ENCODE assay signal across 9 mouse cellular contexts in the genomic region with DNA sequence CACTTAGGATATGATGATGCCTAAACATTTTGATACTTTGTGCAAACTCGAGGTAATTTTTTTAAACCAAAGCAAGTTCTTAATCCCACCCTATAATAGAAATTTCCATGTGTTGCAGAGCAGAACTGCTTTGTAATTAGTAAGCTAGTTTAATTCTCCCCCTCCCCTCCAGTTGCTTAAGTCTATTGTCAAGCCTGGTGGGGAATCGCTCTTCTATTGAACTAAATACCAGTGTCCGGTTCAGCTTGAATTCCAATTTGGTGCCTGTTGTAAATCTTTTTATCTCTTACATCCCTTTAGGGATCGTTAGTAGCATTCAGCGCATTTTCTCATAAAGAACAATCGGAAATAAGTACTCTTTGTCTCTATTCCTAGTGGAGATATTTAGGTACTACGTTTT. TPM values are rescaled to one million over a fixed set of nuclear protein-coding genes. Genes with fewer than 3 reads are reported as not detected.
A peak's percentile ranks its signal among the peaks of the same experiment; 100 is the strongest.
DNase-seq lines count a peak whose midpoint lies in the region; ATAC-seq and TF ChIP-seq lines count a peak whose summit lies in the region.
"Had no signal": no experiment of that assay in that cellular context is flagged by ENCODE, and none has a peak within 500 bp of the region (broad histone marks: within the 10 kb centered on the region; RNA-seq: fewer than 3 reads in every experiment).

No protein-coding gene starts in this region.

- H3K9me3 ChIP-seq in heart, embryonic 14.5 days (ENCODE audit: control insufficient read depth, low read length), result no peaks in the 10 kb centered on the region
- no peaks in the 10 kb centered on the region for H3K9me3 ChIP-seq in hindbrain, embryonic 14.5 days (ENCODE audit: control insufficient read depth, low read length)
- H3K9me3 ChIP-seq in midbrain, embryonic 13.5 days, result no peaks in the 10 kb centered on the region

- DNase-seq in heart, postnatal 4 days, result no peak
- peak; percentile 61 for DNase-seq in R1 (ENCODE audit: low read depth, low spot score)
- no peak for DNase-seq in hindbrain, embryonic 14.5 days (ENCODE audit: low spot score)
- no peak for DNase-seq in thymus, postnatal 25 days
- no peak for DNase-seq in left cerebral cortex, adult 8-10 months (ENCODE audit: low spot score in 2 of 2)
- no peak for DNase-seq in lung, adult 2 months
- DNase-seq: cerebellum, postnatal 14 days had no signal

- no peak for TF ChIP-seq POLR2A in lung, adult 2 months (IDR thresholded peaks at IDR 0.05; ENCODE audit: borderline replicate concordance, extremely low read depth, low read depth, low read length)

- no peak for ATAC-seq in heart, embryonic 14.5 days (ENCODE audit: insufficient number of reproducible peaks, insufficient read depth, low FRiP score, low read depth)
- no peak for ATAC-seq in hindbrain, embryonic 14.5 days (ENCODE audit: low FRiP score)
- ATAC-seq in midbrain, embryonic 13.5 days, result no peak

- peaks cover 8% of the 10 kb centered on the region for H3K36me3 ChIP-seq in heart, embryonic 14.5 days (ENCODE audit: control insufficient read depth, insufficient read depth, low read length)
- 0 out of 2 replicates have a peak, but pooled peaks cover 9% of the 10 kb centered on the region for H3K36me3 ChIP-seq in hindbrain, embryonic 14.5 days (replicated peaks; ENCODE audit: control insufficient read depth, insufficient read depth)
- peaks cover 2% of the 10 kb centered on the region; the same call in 1 of the 2 replicates for H3K36me3 ChIP-seq in midbrain, embryonic 13.5 days

- peak overlapping the region; percentile 93 for H3K4me2 ChIP-seq in heart, embryonic 14.5 days (ENCODE audit: low read length)
- peak overlapping the region; percentile 58 for H3K4me2 ChIP-seq in hindbrain, embryonic 14.5 days (replicated peaks)
- peak overlapping the region; percentile 82 for H3K4me2 ChIP-seq in midbrain, embryonic 13.5 days (replicated peaks)

- H3K4me1 ChIP-seq in heart, embryonic 14.5 days (ENCODE audit: control insufficient read depth in 2 of 2, insufficient read depth in 2 of 2, low read length in 2 of 2), result peaks cover 2 to 12% of the 10 kb centered on the region in 2 experiments; a peak in 3 of 4 replicates
- peaks cover 13% of the 10 kb centered on the region for H3K4me1 ChIP-seq in hindbrain, embryonic 14.5 days (replicated peaks; ENCODE audit: control insufficient read depth, insufficient read depth, low read length)
- peaks cover 19% of the 10 kb centered on the region for H3K4me1 ChIP-seq in midbrain, embryonic 13.5 days (replicated peaks)
- peaks cover 2% of the 10 kb centered on the region; the same call in 1 of the 2 replicates for H3K4me1 ChIP-seq in lung, adult 2 months (ENCODE audit: control insufficient read depth, insufficient read depth, low read length)

- peak overlapping the region in 1 of 2 experiments; percentile 83; a peak in 2 of 4 replicates for H3K4me3 ChIP-seq in heart, embryonic 14.5 days (ENCODE audit: control insufficient read depth in 1 of 2, insufficient read depth in 1 of 2, low read depth in 1 of 2, low read length in 2 of 2)
- H3K4me3 ChIP-seq in hindbrain, embryonic 14.5 days (replicated peaks; ENCODE audit: low read length), result peak overlapping the region; percentile 53
- peak overlapping the region; percentile 83 for H3K4me3 ChIP-seq in midbrain, embryonic 13.5 days (replicated peaks)
- no peak overlapping the region for H3K4me3 ChIP-seq in lung, adult 2 months (replicated peaks; ENCODE audit: extremely low read depth, low read depth, low read length)

- peak overlapping the region; percentile 94; the same call in 1 of the 2 replicates for H3K9ac ChIP-seq in heart, embryonic 14.5 days (ENCODE audit: low read length)
- H3K9ac ChIP-seq in hindbrain, embryonic 14.5 days, result peak overlapping the region; percentile 7; the same call in 1 of the 2 replicates
- no peak overlapping the region; the same call in 1 of the 2 replicates for H3K9ac ChIP-seq in midbrain, embryonic 13.5 days (replicated peaks)

- H3K27ac ChIP-seq in heart, embryonic 14.5 days (replicated peaks in 1 of 2; ENCODE audit: control insufficient read depth in 1 of 2, insufficient read depth in 1 of 2, low read depth in 2 of 2, low read length in 2 of 2), result no peak overlapping the region
- H3K27ac ChIP-seq in hindbrain, embryonic 14.5 days, result no peak overlapping the region
- H3K27ac ChIP-seq in midbrain, embryonic 13.5 days, result no peak overlapping the region

- H3K27me3 ChIP-seq in heart, embryonic 14.5 days (ENCODE audit: control insufficient read depth, insufficient read depth, low read length), result no peaks in the 10 kb centered on the region
- H3K27me3 ChIP-seq in hindbrain, embryonic 14.5 days (ENCODE audit: control insufficient read depth, insufficient read depth, low read length), result no peaks in the 10 kb centered on the region
- H3K27me3 ChIP-seq in midbrain, embryonic 13.5 days, result no peaks in the 10 kb centered on the region

- WGBS in heart, embryonic 14.5 days, result 55% methylated on average over 7 of the region's 7 CpGs
- 7% methylated on average over 7 of the region's 7 CpGs for WGBS in hindbrain, embryonic 14.5 days
- 6% methylated on average over 7 of the region's 7 CpGs for WGBS in midbrain, embryonic 13.5 days
- WGBS in lung, adult 2 months, result 60% methylated on average over 7 of the region's 7 CpGs

- no peak for TF ChIP-seq CTCF in lung, adult 2 months (IDR thresholded peaks at IDR 0.05; ENCODE audit: insufficient read depth, low read length)

RNA-seq across cellular contexts. Expression of a gene that starts 1.9 kb away (rescaled TPM):
- 82.2 and 83.9 TPM in 2 replicates for polyA plus RNA-seq in heart, embryonic 14.5 days (2014; fragmentation: Nextera tagmentation; extraction: Ambion mirVana)
- total RNA-seq in heart, postnatal 4 days (2021), result 100 to 1,000 TPM; 129 to 131 TPM
- polyA plus RNA-seq in hindbrain, embryonic 14.5 days (2014; fragmentation: Nextera tagmentation; extraction: Ambion mirVana), result 72.4 and 81.7 TPM in 2 replicates
- 69.8 and 70.2 TPM in 2 replicates for polyA plus RNA-seq in midbrain, embryonic 13.5 days (2015; fragmentation: Nextera tagmentation; extraction: Ambion mirVana)
- 100 to 1,000 TPM; 104 to 116 (median 106) TPM for total RNA-seq in left cerebral cortex, adult 8-10 months (2022)
- polyA plus RNA-seq in lung, adult 2 months (2012; rRNA removed), result 10.3 and 17.8 TPM in 2 replicates
